Mouse (Mus musculus): ENCODE measurements around the gene Sf3b4.
A peak's percentile ranks its signal among the peaks of the same experiment; 100 is the strongest.

Sf3b4 gene

GRCm38 (mm10) chr3:96172197-96173178, at the start of gene Sf3b4:
TSS of gene Sf3b4 (plus strand) at chr3:96172332.
- peak; percentile 95 for DNase-seq (ENCODE audit: low read depth)

GRCm38 (mm10) chr3:96124235-96124634, 47.9 kb upstream of the Sf3b4 start:
- no peak for DNase-seq (ENCODE audit: low read depth)

- peak; percentile 64 for DNase-seq (ENCODE audit: low read depth)
These were observed 44.0 kb upstream of the Sf3b4 start for GRCm38 (mm10) chr3:96128128-96128527.

- DNase-seq (ENCODE audit: low read depth), result no peak
These were observed 39.7 kb upstream of the Sf3b4 start for GRCm38 (mm10) chr3:96132478-96132877.

- no peak for DNase-seq (ENCODE audit: low read depth)
These were observed 38.7 kb upstream of the Sf3b4 start for GRCm38 (mm10) chr3:96133327-96133905.

- peak; percentile 43 for DNase-seq (ENCODE audit: low read depth)
These were observed 37.1 kb upstream of the Sf3b4 start for GRCm38 (mm10) chr3:96135011-96135410.

GRCm38 (mm10) chr3:96147950-96148349, 24.2 kb upstream of the Sf3b4 start:
- peak; percentile 88 for DNase-seq (ENCODE audit: low read depth)

GRCm38 (mm10) chr3:96151836-96152235, 20.3 kb upstream of the Sf3b4 start:
- DNase-seq (ENCODE audit: low read depth), result no peak

GRCm38 (mm10) chr3:96152611-96153010, 19.5 kb upstream of the Sf3b4 start:
- no peak for DNase-seq (ENCODE audit: low read depth)

GRCm38 (mm10) chr3:96155501-96155900, 16.6 kb upstream of the Sf3b4 start:
- no peak for DNase-seq (ENCODE audit: low read depth)

- no peak for DNase-seq (ENCODE audit: low read depth)
These were observed 12.3 kb upstream of the Sf3b4 start for GRCm38 (mm10) chr3:96159820-96160219.

GRCm38 (mm10) chr3:96160222-96160802, 11.8 kb upstream of the Sf3b4 start:
- peak; percentile 90 for DNase-seq (ENCODE audit: low read depth)

- peak; percentile 93 for DNase-seq (ENCODE audit: low read depth)
These were observed 11.2 kb upstream of the Sf3b4 start for GRCm38 (mm10) chr3:96160803-96161516.

- peak; percentile 85 for DNase-seq (ENCODE audit: low read depth)
These were observed 10.0 kb upstream of the Sf3b4 start, which contains the start of gene Mtmr11 for GRCm38 (mm10) chr3:96161869-96162840. TSS of gene Mtmr11 (plus strand) at chr3:96162004.

- DNase-seq (ENCODE audit: low read depth), result peak; percentile 10
These were observed 9.1 kb upstream of the Sf3b4 start for GRCm38 (mm10) chr3:96163040-96163439.

GRCm38 (mm10) chr3:96168466-96169158, 3.5 kb upstream of the Sf3b4 start:
- no peak for DNase-seq (ENCODE audit: low read depth)

- no peak for DNase-seq (ENCODE audit: low read depth)
These were observed 1.9 kb upstream of the Sf3b4 start for GRCm38 (mm10) chr3:96170276-96170675.

- no peak for DNase-seq (ENCODE audit: low read depth)
These were observed 1.1 kb upstream of the Sf3b4 start for GRCm38 (mm10) chr3:96170976-96171545.

- peak; percentile 33 for DNase-seq (ENCODE audit: low read depth)
These were observed 442 bp upstream of the Sf3b4 start for GRCm38 (mm10) chr3:96171583-96172196.
